Mouse (Mus musculus): ENCODE data around the gene BC016579.

BC016579 gene

GRCm38 (mm10) chr16:45653009-45653933 lies 597 bp downstream of the BC016579 start:
- ChIA-PET POLR2A (interaction anchor here in 1 of 4 experiments (0.9 to 1.1 kb wide), 3 partner anchors 9 to 458 kb away, joined by 3 read pairs; no protein-coding TSS in a partner anchor), CTCF (interaction anchor here in 2 of 4 experiments (0.5 to 1.6 kb wide), 2 partner anchors 23 to 74 kb away, joined by 3 to 13 read pairs; no protein-coding TSS in a partner anchor)

GRCm38 (mm10) chr16:45651497-45651896 lies 2.4 kb downstream of the BC016579 start:
- CTCF ChIA-PET, result no interaction called here

DNA sequence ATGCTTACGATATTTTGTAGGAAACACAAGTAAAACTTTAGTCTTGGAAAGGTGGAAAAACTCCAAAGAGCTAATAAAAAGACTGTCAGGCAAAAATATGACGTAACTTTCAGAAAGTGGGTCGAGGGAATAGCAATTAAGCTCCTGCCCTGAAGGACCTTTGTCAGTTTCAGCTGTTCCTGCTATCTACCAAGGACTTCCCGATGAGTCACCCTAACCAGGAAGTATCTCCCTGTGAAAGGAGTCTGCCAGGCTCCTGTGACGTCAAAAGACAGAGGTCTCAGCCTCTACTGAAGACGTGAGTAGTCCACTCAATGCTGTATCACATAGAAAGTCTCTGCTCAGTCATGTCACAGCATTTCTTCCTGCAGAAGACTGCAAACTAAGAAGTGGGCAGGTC lies 9.5 kb downstream of the BC016579 start:
- POLR2A ChIA-PET, result interaction anchor here in 1 of 4 experiments (0.8 kb wide), 1 partner anchor 9 kb away, joined by 3 read pairs; the partner anchor contains the start of gene BC016579
- CTCF ChIA-PET, result interaction anchor here in 2 of 4 experiments (0.6 to 0.7 kb wide), 2 partner anchors 14 to 109 kb away, joined by 3 to 4 read pairs; no protein-coding TSS in a partner anchor

More at GRCm38 (mm10) chr16:45651497-45651896, 2.4 kb downstream of the BC016579 start:
- POLR2A ChIA-PET, result no interaction called here

- CTCF ChIA-PET, result interaction anchor here in 1 of 4 experiments (0.7 kb wide), 1 partner anchor 14 kb away, joined by 4 read pairs; no protein-coding TSS in a partner anchor
- POLR2A ChIA-PET, result interaction anchor here in 2 of 4 experiments (0.6 to 0.8 kb wide), 2 partner anchors 10 to 117 kb away, joined by 3 to 6 read pairs; partner anchors contain the start of gene BC016579 (in 1 of the 2)
These were observed 9.9 kb downstream of the BC016579 start for GRCm38 (mm10) chr16:45643944-45644343.

DNA sequence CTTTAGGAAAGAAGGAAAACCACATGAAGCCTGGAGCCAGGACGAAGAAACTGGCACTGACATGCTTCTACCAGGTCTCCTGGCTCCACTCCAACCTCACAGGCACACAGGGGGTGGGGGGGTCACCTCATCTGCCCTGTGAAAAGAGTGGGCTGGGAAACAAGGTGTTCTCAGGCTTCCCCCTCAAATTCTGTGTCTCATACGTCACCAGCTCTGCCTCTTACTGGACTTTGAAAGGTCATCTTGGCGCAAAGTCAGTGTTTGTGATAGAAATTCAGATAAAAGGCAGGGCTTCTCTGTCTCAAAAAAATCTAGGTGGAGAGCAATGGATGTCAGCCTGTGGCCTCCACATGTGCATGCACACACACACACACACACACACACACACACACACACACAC lies 12.6 kb downstream of the BC016579 start:
- CTCF ChIA-PET, result no interaction called here
- POLR2A ChIA-PET, result no interaction called here

- CTCF ChIA-PET, result no interaction called here
These were observed 13.7 kb downstream of the BC016579 start for GRCm38 (mm10) chr16:45640070-45640762.

GRCm38 (mm10) chr16:45635826-45636225 lies 18.0 kb downstream of the BC016579 start:
- ChIA-PET POLR2A (no interaction called here), CTCF (interaction anchor here in 1 of 4 experiments (0.6 kb wide), 1 partner anchor 18 kb away, joined by 3 read pairs; no protein-coding TSS in a partner anchor)

More at GRCm38 (mm10) chr16:45640070-45640762, 13.7 kb downstream of the BC016579 start:
- POLR2A ChIA-PET, result no interaction called here

DNA sequence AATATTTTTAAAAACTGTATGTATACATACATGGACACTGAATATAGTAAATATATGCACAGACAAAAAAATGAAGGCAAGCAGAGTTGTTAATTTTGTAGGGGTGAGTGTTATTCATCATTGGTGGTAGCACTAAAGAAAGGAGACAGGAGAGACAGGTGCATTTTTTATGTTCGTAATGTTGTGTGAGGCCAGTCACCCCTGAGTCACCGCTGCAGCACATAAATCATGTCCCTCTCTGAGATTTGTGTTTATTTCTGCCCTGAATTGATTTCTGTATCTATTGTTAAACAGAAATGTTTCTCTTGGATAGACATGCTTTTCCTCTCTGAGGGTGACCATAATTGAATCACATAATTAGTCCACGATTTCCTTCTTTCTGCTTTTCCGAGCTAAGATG lies 21.4 kb downstream of the BC016579 start:
- ChIA-PET CTCF (interaction anchor here in 2 of 4 experiments (0.6 to 0.8 kb wide), 2 partner anchors 52 to 467 kb away, joined by 3 to 5 read pairs; no protein-coding TSS in a partner anchor), POLR2A (no interaction called here)

DNA sequence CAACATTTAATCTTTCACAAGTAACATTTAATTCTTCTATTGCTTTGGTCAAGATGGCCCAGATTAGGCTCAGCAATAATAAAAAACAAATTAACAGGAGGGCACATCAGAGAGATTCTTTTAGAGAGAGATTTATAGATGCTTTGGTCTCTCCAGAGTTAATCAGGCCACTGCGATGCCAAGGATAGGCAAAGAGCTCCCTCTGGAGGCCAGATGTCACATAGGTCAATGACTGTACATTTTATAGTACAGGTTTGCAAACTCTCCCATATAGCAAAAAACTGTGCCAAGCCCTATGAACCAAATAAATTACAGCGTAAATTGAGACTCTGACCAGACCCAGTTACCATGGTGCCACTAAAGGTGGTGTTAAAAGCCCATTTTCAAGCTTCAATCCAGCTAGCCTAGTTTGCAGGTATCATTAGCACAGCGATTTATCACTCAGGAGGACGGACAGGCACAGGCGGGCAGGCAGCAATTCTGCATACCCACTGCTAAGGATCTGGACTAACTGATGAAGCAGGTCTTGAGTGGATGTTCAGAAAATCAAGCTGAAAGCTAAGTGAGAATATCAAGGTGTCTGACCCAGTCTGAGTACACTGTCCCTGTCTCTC lies 23.4 kb downstream of the BC016579 start:
- POLR2A ChIA-PET, result interaction anchor here in 1 of 4 experiments (0.9 kb wide), 1 partner anchor 9 kb away, joined by 3 read pairs; no protein-coding TSS in a partner anchor
- CTCF ChIA-PET, result interaction anchor here (0.6 to 2.1 kb wide), 18 partner anchors 14 to 438 kb away, joined by 3 to 8 read pairs (median 3); partner anchors contain the start of gene BC016579 (in 1 of the 4)

DNA sequence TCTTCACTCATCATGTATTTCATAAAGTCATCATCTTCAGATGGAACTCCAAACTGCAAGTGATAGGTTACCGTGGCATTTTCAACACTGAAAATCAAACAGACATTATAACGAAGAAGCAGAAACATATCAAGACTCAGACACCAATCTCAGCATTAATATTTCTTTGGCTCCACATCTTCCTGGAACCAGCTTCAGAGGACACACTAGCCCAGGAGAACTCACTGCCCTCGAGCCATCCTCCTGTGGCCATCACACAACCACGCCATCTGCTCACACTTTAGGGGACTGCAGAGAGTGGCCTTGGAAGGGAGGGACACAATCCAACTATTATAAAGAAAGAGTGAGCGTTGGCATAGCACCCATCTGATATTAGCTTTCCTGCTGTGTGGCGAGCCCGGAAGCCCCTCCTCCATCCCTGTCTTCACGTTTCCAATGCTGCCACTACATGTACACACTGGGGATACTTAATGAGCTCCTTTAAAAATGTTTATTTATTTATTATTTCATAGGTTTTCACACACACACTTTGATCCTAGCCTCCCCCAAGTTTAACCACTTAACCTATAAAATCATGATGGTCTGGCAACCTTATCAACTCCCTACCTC lies 24.3 kb downstream of the BC016579 start:
- ChIA-PET CTCF (interaction anchor here in 3 of 4 experiments (0.6 to 2.1 kb wide), 14 partner anchors 15 to 437 kb away, joined by 3 to 8 read pairs (median 3); partner anchors contain the start of gene BC016579 (in 1 of the 3)), POLR2A (interaction anchor here in 1 of 4 experiments (0.5 to 0.9 kb wide), 2 partner anchors 10 to 644 kb away, joined by 3 to 4 read pairs; no protein-coding TSS in a partner anchor)

DNA sequence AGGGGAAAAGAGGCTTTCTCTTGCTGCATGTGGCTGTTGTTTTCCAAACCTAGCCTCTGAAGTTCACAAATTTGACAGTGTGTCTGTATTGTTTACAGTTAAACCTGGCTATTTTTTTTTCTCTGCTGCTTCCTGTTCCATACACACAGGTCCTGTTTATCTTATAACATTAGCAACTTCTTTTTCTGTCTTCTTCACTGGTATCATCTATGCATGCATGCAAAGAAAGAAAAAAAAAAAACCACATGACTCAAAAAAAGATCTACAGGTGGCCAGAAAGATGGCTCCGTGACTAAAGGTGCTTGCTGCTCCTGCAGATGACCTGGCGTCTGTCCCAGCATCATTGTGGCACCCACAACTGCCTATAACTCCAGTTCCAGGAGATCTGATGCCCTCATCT lies 28.5 kb downstream of the BC016579 start:
- CTCF ChIA-PET, result no interaction called here
- POLR2A ChIA-PET, result no interaction called here

DNA sequence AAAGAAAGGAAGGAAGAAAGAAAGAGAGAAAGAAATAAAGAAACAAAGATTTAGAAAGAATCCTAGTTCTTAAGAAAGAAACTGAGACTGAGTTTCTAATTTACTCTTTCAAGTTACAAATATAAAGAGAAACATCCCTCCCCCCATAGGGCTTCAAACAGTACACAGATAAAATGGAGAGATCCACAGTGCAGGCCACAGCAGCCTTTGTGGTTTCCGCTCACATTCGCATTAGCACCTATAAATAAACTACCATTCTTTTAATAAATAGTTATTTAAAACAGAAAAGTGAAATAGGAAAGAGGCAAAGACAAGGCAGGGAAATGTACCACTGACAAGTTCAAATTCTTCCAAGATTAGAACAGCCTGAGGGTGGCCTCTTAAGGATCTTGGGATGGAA lies 29.1 kb downstream of the BC016579 start:
- ChIA-PET POLR2A (no interaction called here), CTCF (no interaction called here)

DNA sequence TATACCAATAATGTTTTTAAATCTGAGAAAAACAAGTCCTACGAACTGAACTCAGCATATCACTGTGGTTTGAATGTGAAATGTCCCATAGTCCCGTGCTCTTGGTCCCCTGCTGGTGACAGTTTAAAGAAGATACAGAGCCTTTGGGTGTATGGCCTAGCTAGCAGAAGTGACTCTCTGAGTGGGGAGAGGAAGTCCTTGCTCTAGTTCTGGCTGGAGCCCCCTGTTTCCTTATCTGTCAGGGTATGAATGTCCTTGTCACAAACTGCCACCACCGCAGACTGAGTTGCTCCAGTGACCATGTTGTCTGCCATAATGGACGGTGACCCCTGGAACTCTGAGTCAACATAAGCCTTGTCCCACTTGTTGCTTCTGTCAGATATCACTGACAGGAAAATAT lies 30.6 kb downstream of the BC016579 start:
- ChIA-PET CTCF (no interaction called here), POLR2A (no interaction called here)

DNA sequence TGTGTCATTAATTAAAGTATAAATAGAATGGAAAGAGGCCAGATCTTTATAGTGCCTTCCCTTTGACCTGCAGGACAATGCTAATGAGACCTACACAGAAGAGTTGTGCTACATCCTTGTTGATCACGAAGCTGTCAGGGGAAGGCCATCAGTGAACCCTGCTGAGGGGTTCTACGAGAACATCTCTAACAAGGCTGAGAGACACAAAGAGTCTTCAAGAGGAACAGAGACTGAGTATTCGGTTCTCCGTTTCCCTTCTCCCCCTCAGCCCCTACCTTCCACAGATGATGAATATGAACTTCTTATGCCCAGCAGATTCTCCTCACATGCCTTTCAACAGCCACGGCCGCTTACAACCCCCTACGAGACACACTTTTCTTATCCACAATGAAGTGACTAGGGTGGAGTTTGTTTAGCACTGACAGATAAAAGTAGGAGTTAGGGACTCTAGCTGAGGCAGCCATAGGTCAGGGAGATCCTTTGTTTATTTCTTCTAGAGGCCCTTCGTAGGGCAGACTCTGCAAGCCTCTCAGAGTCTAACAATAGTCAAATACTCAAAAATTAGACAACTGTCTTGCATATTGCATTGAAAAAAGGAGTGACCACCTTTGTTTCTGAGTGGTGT lies 34.0 kb downstream of the BC016579 start:
- ChIA-PET CTCF (no interaction called here), POLR2A (no interaction called here)

GRCm38 (mm10) chr16:45615944-45616343 lies 37.9 kb downstream of the BC016579 start:
- POLR2A ChIA-PET, result no interaction called here
- CTCF ChIA-PET, result no interaction called here

- CTCF ChIA-PET, result no interaction called here
- POLR2A ChIA-PET, result no interaction called here
These were observed 40.6 kb downstream of the BC016579 start for GRCm38 (mm10) chr16:45613247-45613646.

DNA sequence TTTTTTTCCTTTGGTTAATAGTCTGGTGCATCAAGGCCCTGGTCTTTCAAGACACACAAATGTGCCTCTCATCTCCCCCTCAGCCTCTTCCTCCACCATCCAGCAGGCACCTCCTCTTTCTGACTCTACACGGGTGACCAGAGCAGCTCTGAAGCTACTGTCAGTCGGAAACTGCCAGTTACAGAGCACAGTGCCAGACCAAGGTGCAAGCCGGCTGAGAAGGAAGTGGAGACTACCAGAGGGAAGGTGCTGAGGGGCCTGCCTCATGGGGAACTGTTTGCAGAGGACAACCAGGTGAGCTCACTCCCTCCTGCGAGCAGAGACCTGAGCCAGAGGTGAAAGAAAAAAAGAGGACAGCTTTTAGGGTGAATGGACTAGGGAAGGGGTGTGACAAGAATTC lies 43.6 kb downstream of the BC016579 start, which contains the start of gene Gcsam:
Gcsam (plus strand) TSS at position 114 of the 400 bp plus-strand sequence.
- POLR2A ChIA-PET, result no interaction called here
- CTCF ChIA-PET, result interaction anchor here in 1 of 4 experiments (1.4 kb wide), 1 partner anchor 28 kb away, joined by 3 read pairs; no protein-coding TSS in a partner anchor

DNA sequence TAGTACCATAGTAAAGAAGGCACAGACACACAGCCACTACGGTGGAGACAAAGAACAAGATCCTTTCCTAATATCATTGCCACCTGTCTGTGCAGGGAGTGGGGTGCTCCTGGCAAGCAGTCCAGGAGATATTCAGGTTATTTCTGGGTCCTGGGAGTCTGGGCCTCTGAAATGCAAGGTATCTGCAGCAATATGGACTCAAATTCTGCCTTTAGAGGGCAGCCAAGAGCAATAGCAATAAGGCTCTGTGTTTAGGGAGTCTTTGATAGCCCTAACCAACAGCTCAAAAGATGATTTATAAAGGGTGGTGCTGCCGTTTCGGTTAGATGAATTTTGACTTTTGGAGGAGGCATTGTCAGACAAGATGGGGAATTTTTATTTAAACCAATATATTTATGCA lies 44.6 kb downstream of the BC016579 start:
- ChIA-PET CTCF (interaction anchor here in 3 of 4 experiments (0.6 to 1.4 kb wide), 6 partner anchors 14 to 863 kb away, joined by 3 to 6 read pairs (median 3); partner anchors contain the start of gene Gtpbp8 (in 1 of the 3)), POLR2A (interaction anchor here in 1 of 4 experiments (0.6 kb wide), 1 partner anchor 90 kb away, joined by 4 read pairs; no protein-coding TSS in a partner anchor)

Measured in embryonic stem cell, embryonic (primary cell).